Mouse (Mus musculus) neural tube, embryonic 11.5 days (tissue): ENCODE data around the gene Cul9. TPM values are rescaled to one million over a fixed set of nuclear protein-coding genes. Genes with fewer than 3 reads are reported as not detected.

Experiments used
- ATAC-seq: fragments of 200-750 bp; cut with Nextera tagmentation; 2 replicates; pipeline ENCODE4 v1.8.0; 2017; ENCODE audit warnings: moderate number of reproducible peaks, mild to moderate bottlenecking, moderate TSS enrichment, moderate library complexity; ENCODE audit not compliant: insufficient read depth, low FRiP score, low TSS enrichment
- DNase-seq: peaks from one replicate; pipeline ENCODE4 v3.0.0-alpha.2; 2015; ENCODE audit warnings: low spot score
- H3K27ac ChIP-seq: fragments of 300-500 bp; sonication (generic); 2 replicates; pipeline ENCODE4 v1.5.1; 2014; ENCODE audit warnings: low read depth, mild to moderate bottlenecking, low read length
- H3K27me3 ChIP-seq: fragments of 300-500 bp; sonication (generic); 2 replicates; pipeline ENCODE4 v1.6.1; 2014; ENCODE audit warnings: mild to moderate bottlenecking, low read length, mixed read lengths; ENCODE audit not compliant: control insufficient read depth, insufficient read depth
- H3K36me3 ChIP-seq: fragments of 300-500 bp; sonication (generic); 2 replicates; pipeline ENCODE4 v1.6.1; 2014; ENCODE audit warnings: mild to moderate bottlenecking, low read length, moderate library complexity, mixed read lengths; ENCODE audit not compliant: control insufficient read depth, insufficient read depth
- H3K4me1 ChIP-seq: fragments of 300-500 bp; sonication (generic); 2 replicates; pipeline ENCODE4 v1.6.1; 2014; ENCODE audit warnings: low read length, mixed read lengths; ENCODE audit not compliant: control insufficient read depth, insufficient read depth
- H3K4me2 ChIP-seq: fragments of 300-500 bp; sonication (generic); 2 replicates; pipeline ENCODE4 v1.6.1; 2014; ENCODE audit warnings: low read depth, mild to moderate bottlenecking, moderate library complexity
- H3K4me3 ChIP-seq: fragments of 300-500 bp; sonication (generic); 2 replicates; pipeline ENCODE4 v1.5.1; 2014; ENCODE audit warnings: low read depth, low read length
- H3K9ac ChIP-seq: fragments of 300-500 bp; sonication (generic); 2 replicates; pipeline ENCODE4 v1.6.1; 2014; ENCODE audit warnings: mild to moderate bottlenecking, low read length
- H3K9me3 ChIP-seq: fragments of 300-500 bp; sonication (generic); 2 replicates; pipeline ENCODE4 v1.6.1; 2016; ENCODE audit warnings: low read length; ENCODE audit not compliant: control insufficient read depth
- WGBS: fragments of 180-500 bp; shearing (Covaris S2); extraction: QIAGEN DNeasy Blood & Tissue Kit; methylation state at CpG from one replicate; pipeline ENCODE4 v1.1.7; 2014; 5-methylcytosine and 5-hydroxymethylcytosine counted together
- polyA plus RNA-seq: library from polyadenylated mRNA; unstranded; fragments of >200 nt; fragmentation: Nextera tagmentation; extraction: Ambion mirVana; gene quantifications from 2 replicates; pipeline ENCODE4 v1.2.1, GENCODE M21; 2014

Cul9 gene
- 4.4 and 5.4 TPM in 2 replicates for polyA plus RNA-seq

GRCm38 (mm10) chr17:46545813-46546564 lies at the start of gene Cul9:
TSS of gene Cul9 (minus strand) at chr17:46546388.
- no peak within 1 kb of the TSS for H3K27ac ChIP-seq
- WGBS = 1% methylated on average over 49 of the region's 49 CpGs
- peak within 1 kb of the TSS; percentile 72 for H3K4me2 ChIP-seq
- peak within 1 kb of the TSS; percentile 49 for H3K4me3 ChIP-seq
- no peaks in the 10 kb centered on the region for H3K27me3 ChIP-seq
- H3K4me1 ChIP-seq = peaks cover 15% of the 10 kb centered on the region
- H3K9ac ChIP-seq = peak within 1 kb of the TSS; percentile 80
- peaks cover 2% of the 10 kb centered on the region; the same call in 1 of the 2 replicates for H3K36me3 ChIP-seq
- DNase-seq (peak; percentile 82), ATAC-seq (peak; percentile 79; the same call in 1 of the 2 replicates)
- H3K9me3 ChIP-seq = no peaks in the 10 kb centered on the region

DNA sequence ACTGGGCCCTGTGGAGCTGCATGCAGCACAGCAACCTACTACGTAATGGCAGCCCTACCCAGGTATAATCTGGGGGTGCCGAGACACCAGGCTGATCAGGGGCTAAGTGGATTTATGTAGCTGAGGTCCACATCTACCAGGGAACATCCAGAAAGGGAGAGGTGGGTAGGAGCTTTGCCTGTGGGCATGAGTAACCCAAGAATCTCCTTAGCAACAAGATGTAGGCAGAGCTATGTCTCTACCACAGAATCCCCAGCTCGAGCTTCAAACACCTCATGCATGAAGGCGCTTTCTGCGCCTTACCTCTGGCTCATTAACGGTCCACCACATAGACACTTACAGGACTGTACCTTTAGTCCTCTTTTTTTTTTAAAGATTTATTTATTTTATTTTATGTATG lies 49.1 kb upstream of the Cul9 start:
- peaks cover 2% of the 10 kb centered on the region; the same call in 1 of the 2 replicates for H3K36me3 ChIP-seq
- no peaks in the 10 kb centered on the region for H3K27me3 ChIP-seq
- H3K9ac ChIP-seq = no peak overlapping the region
- 0 out of 2 replicates have a peak overlapping the region, but pooled peaks have one; percentile 21 for H3K27ac ChIP-seq
- H3K4me2 ChIP-seq = no peak overlapping the region
- H3K9me3 ChIP-seq = no peaks in the 10 kb centered on the region
- H3K4me1 ChIP-seq = peaks cover 5% of the 10 kb centered on the region; the same call in 1 of the 2 replicates
- WGBS = 84% methylated on average over 6 of the region's 6 CpGs
- DNase-seq = no peak
- no peak overlapping the region for H3K4me3 ChIP-seq
- ATAC-seq = no peak

- H3K27ac ChIP-seq = peak overlapping the region; percentile 21; the same call in 1 of the 2 replicates
- WGBS = 38% methylated on average over 9 of the region's 9 CpGs
- H3K4me2 ChIP-seq = no peak overlapping the region
These were observed 48.4 kb upstream of the Cul9 start for GRCm38 (mm10) chr17:46594606-46595005.

DNA sequence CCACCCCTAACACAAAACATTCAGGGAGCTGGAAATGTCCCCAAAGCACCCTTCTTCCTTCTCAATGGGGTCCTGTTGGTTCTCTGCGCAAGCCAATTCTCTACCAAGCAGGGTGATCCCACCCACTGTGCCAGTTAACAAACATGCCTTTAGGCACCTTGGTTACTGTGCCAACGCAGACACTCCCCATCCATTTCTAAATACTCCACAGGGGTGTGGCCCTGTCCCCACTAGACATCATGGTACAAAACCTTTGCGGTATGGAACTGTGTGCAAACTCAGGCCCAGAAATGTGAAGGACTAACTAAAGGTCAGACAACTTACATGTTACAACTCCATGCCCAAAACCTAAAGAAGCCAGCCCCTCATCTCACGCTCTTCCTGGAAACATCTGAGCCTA lies 46.9 kb upstream of the Cul9 start:
- DNase-seq (no peak), ATAC-seq (no peak)
- Histone ChIP-seq H3K27ac (no peak overlapping the region), H3K9me3 (no peaks in the 10 kb centered on the region), H3K9ac (no peak overlapping the region), H3K36me3 (peaks cover 5% of the 10 kb centered on the region), H3K4me1 (peaks cover 5% of the 10 kb centered on the region; the same call in 1 of the 2 replicates), H3K27me3 (no peaks in the 10 kb centered on the region), H3K4me3 (no peak overlapping the region), H3K4me2 (no peak overlapping the region)
- WGBS = 93% methylated on average over 4 of the region's 4 CpGs

More at GRCm38 (mm10) chr17:46594606-46595005, 48.4 kb upstream of the Cul9 start:
- H3K4me3 ChIP-seq = no peak overlapping the region
- no peaks in the 10 kb centered on the region for H3K9me3 ChIP-seq
- no peaks in the 10 kb centered on the region for H3K27me3 ChIP-seq
- H3K36me3 ChIP-seq = peaks cover 5% of the 10 kb centered on the region
- H3K4me1 ChIP-seq = peaks cover 5% of the 10 kb centered on the region; the same call in 1 of the 2 replicates
- ATAC-seq (no peak), DNase-seq (no peak)
- no peak overlapping the region for H3K9ac ChIP-seq

- Histone ChIP-seq H3K27ac (no peak overlapping the region), H3K9me3 (no peaks in the 10 kb centered on the region), H3K4me3 (no peak overlapping the region), H3K27me3 (no peaks in the 10 kb centered on the region), H3K36me3 (peaks cover 11% of the 10 kb centered on the region), H3K4me2 (no peak overlapping the region), H3K4me1 (peaks cover 5% of the 10 kb centered on the region; the same call in 1 of the 2 replicates), H3K9ac (no peak overlapping the region)
- ATAC-seq = no peak
- WGBS = 85% methylated on average over 19 of the region's 19 CpGs
- DNase-seq = no peak
These were observed 45.2 kb upstream of the Cul9 start for GRCm38 (mm10) chr17:46591406-46591805.

DNA sequence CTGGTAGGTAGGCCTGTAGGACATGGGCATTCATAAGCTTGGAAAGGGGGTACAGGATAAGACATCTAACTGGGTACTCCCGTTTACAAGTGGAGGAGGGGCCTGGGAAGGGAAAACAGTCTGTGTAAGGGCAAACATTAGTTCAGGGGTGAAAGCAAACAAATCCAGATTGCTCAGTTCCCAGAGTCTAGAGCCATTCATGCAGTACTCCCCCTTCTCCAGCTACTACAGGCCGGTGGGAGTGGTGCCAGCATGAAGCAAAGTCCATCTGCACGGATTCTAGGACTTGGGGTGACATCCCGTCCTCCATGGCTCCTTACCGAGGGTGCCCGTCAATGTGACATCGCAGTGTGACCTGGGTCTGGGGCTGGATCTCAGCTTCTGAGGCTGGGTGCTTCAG lies 44.3 kb upstream of the Cul9 start:
- H3K9ac ChIP-seq = no peak overlapping the region
- H3K36me3 ChIP-seq = peaks cover 14% of the 10 kb centered on the region
- no peaks in the 10 kb centered on the region for H3K27me3 ChIP-seq
- WGBS = 92% methylated on average over 7 of the region's 7 CpGs
- ATAC-seq (no peak), DNase-seq (no peak)
- H3K4me3 ChIP-seq = no peak overlapping the region
- no peak overlapping the region for H3K27ac ChIP-seq
- H3K9me3 ChIP-seq = no peaks in the 10 kb centered on the region
- peaks cover 5% of the 10 kb centered on the region; the same call in 1 of the 2 replicates for H3K4me1 ChIP-seq
- no peak overlapping the region for H3K4me2 ChIP-seq

DNA sequence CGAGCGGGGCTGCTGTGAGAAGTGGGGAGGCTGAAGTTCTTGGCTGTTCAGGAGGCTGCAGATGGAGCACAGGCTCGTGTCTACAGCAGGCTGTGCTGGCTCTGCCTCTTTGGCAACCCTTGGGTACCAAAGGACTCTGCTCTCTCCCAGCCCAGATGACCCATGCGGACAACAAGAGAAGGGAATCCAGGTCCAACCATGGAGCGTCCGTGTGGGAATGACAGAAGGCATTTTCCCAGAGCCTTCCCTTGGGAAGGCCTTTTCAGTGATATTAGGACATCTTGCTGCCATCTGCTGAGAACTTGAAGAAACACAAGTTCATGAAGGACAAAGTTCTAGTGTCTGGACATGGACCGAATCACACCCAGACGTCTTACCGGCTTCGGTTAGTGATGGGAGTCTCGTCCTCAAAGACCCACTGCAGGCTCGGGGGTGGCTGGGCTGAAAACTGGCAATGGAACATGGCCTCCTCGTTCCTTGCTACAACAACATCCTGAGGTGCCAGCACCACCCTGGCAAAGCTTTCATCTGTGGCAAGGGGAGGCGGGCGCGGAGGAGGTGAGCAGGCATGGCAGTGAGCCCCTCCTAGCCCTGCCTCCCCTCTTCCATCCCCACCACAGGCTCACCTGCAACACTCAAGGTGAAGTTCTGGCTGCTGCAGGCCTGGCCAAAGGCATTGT lies 43.6 kb upstream of the Cul9 start:
- Histone ChIP-seq H3K4me3 (no peak overlapping the region), H3K27me3 (no peaks in the 10 kb centered on the region), H3K4me1 (peaks cover under 1% of the 10 kb centered on the region; the same call in 1 of the 2 replicates), H3K36me3 (peaks cover 14% of the 10 kb centered on the region), H3K4me2 (no peak overlapping the region), H3K9ac (no peak overlapping the region), H3K27ac (no peak overlapping the region), H3K9me3 (no peaks in the 10 kb centered on the region)
- DNase-seq (no peak), ATAC-seq (no peak)
- WGBS = 90% methylated on average over 16 of the region's 16 CpGs

DNA sequence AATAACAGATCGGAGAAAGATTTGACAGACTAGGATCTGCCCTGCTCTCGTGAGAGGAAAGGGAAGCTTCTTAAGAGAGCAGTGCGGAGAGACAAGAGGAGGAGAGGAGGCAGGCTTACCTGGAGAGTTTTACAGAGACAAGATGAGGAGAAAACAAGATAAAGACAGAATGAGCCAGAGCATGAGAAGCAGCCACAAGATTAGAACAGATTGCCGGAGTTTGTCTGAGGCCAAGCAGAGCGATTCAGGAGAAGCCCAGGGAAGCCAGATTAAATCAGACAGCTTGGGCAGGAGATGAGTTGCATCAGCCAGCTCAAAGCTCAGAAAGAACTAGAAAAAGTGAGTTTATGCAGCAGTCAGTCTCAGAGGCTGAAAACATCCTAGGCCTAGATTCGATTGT lies 42.7 kb upstream of the Cul9 start:
- no peaks in the 10 kb centered on the region for H3K4me1 ChIP-seq
- no peak overlapping the region for H3K27ac ChIP-seq
- no peak overlapping the region for H3K9ac ChIP-seq
- no peaks in the 10 kb centered on the region for H3K9me3 ChIP-seq
- DNase-seq (no peak), ATAC-seq (no peak)
- peaks cover 14% of the 10 kb centered on the region for H3K36me3 ChIP-seq
- no peak overlapping the region for H3K4me3 ChIP-seq
- no peak overlapping the region for H3K4me2 ChIP-seq
- 94% methylated on average over 6 of the region's 6 CpGs for WGBS
- no peaks in the 10 kb centered on the region for H3K27me3 ChIP-seq
